Mouse (Mus musculus) heart, embryonic 15.5 days (tissue): ENCODE results near the gene Pik3ip1. TPM values are rescaled to one million over a fixed set of nuclear protein-coding genes. Genes with fewer than 3 reads are reported as not detected.

Experiments used
- ATAC-seq: fragments of 200-750 bp; cut with Nextera tagmentation; replicated peaks from 2 replicates; pipeline ENCODE4 v1.8.0; 2017; ENCODE audit warnings: low read depth, moderate TSS enrichment; ENCODE audit not compliant: insufficient number of reproducible peaks, insufficient read depth, low FRiP score
- H3K27ac ChIP-seq: fragments of 300-500 bp; sonication (generic); 2 replicates; pipeline ENCODE4 v1.5.1; 2015; ENCODE audit warnings: mild to moderate bottlenecking, inconsistent platforms
- H3K27me3 ChIP-seq: fragments of 300-500 bp; sonication (generic); 2 replicates; pipeline ENCODE4 v1.6.1; 2015; ENCODE audit warnings: inconsistent platforms
- H3K36me3 ChIP-seq: fragments of 300-500 bp; sonication (generic); 2 replicates; pipeline ENCODE4 v1.6.1; 2015; ENCODE audit warnings: mild to moderate bottlenecking, inconsistent platforms
- H3K4me1 ChIP-seq: fragments of 300-500 bp; sonication (generic); replicated peaks from 2 replicates; pipeline ENCODE4 v1.6.1; 2015; ENCODE audit warnings: inconsistent platforms
- H3K4me2 ChIP-seq: fragments of 300-500 bp; sonication (generic); 2 replicates; pipeline ENCODE4 v1.6.1; 2015; ENCODE audit warnings: inconsistent platforms, mild to moderate bottlenecking, moderate library complexity
- H3K4me3 ChIP-seq: fragments of 300-500 bp; sonication (generic); 2 replicates; pipeline ENCODE4 v1.5.1; 2015; ENCODE audit warnings: mild to moderate bottlenecking, inconsistent platforms
- H3K9ac ChIP-seq: fragments of 300-500 bp; sonication (generic); 2 replicates; pipeline ENCODE4 v1.6.1; 2015; ENCODE audit warnings: mild to moderate bottlenecking, inconsistent platforms
- H3K9me3 ChIP-seq: fragments of 300-500 bp; sonication (generic); replicated peaks from 2 replicates; pipeline ENCODE4 v1.6.1; 2016; ENCODE audit warnings: inconsistent platforms
- WGBS: fragments of 180-500 bp; shearing (Covaris S2); methylation state at CpG from one replicate; pipeline ENCODE4 v1.1.7; 2015; ENCODE audit warnings: mixed read lengths; 5-methylcytosine and 5-hydroxymethylcytosine counted together
- polyA plus RNA-seq: library from polyadenylated mRNA; unstranded; fragments of >200 nt; fragmentation: Nextera tagmentation; extraction: Ambion mirVana; gene quantifications from 2 replicates; pipeline ENCODE4 v1.2.1, GENCODE M21; 2015

Gene Pik3ip1
- polyA plus RNA-seq = 35.1 and 36.1 TPM in 2 replicates

GRCm38 (mm10) chr11:3329891-3330451 lies at the start of gene Pik3ip1:
Gene Pik3ip1, plus strand, starts transcription at chr11:3330401.
- Histone ChIP-seq H3K9me3 (no peaks in the 10 kb centered on the region), H3K9ac (peak within 1 kb of the TSS; percentile 68), H3K4me3 (peak within 1 kb of the TSS; percentile 56), H3K27me3 (no peaks in the 10 kb centered on the region), H3K27ac (peak within 1 kb of the TSS; percentile 88), H3K4me2 (peak within 1 kb of the TSS; percentile 99), H3K36me3 (peaks cover 11% of the 10 kb centered on the region), H3K4me1 (peaks cover 41% of the 10 kb centered on the region)
- ATAC-seq = no peak

- no peak overlapping the region for H3K4me3 ChIP-seq
- no peak overlapping the region for H3K27ac ChIP-seq
- H3K4me2 ChIP-seq = no peak overlapping the region
- H3K4me1 ChIP-seq = no peaks in the 10 kb centered on the region
- H3K36me3 ChIP-seq = no peaks in the 10 kb centered on the region
- no peak overlapping the region for H3K9ac ChIP-seq
- H3K9me3 ChIP-seq = peaks cover 9% of the 10 kb centered on the region; the same call in 1 of the 2 replicates
- H3K27me3 ChIP-seq = no peaks in the 10 kb centered on the region
- no peak for ATAC-seq
- 82% methylated on average over 6 of the region's 6 CpGs for WGBS
Observed at GRCm38 (mm10) chr11:3282887-3283286, 47.3 kb upstream of the Pik3ip1 start.

GRCm38 (mm10) chr11:3283645-3284044 lies 46.6 kb upstream of the Pik3ip1 start:
- 89% methylated on average over 6 of the region's 6 CpGs for WGBS
- H3K4me3 ChIP-seq = no peak overlapping the region
- H3K27me3 ChIP-seq = no peaks in the 10 kb centered on the region
- peaks cover 7% of the 10 kb centered on the region for H3K4me1 ChIP-seq
- H3K27ac ChIP-seq = no peak overlapping the region
- peaks cover 9% of the 10 kb centered on the region; the same call in 1 of the 2 replicates for H3K9me3 ChIP-seq
- H3K4me2 ChIP-seq = no peak overlapping the region
- H3K9ac ChIP-seq = no peak overlapping the region
- ATAC-seq = no peak
- no peaks in the 10 kb centered on the region for H3K36me3 ChIP-seq

- Histone ChIP-seq H3K27me3 (no peaks in the 10 kb centered on the region), H3K9ac (no peak overlapping the region), H3K4me2 (no peak overlapping the region), H3K36me3 (no peaks in the 10 kb centered on the region), H3K27ac (no peak overlapping the region), H3K4me3 (no peak overlapping the region), H3K9me3 (peaks cover 8% of the 10 kb centered on the region; the same call in 1 of the 2 replicates), H3K4me1 (peaks cover 9% of the 10 kb centered on the region)
- ATAC-seq = no peak
- WGBS = 85% methylated on average over 3 of the region's 3 CpGs
Observed at GRCm38 (mm10) chr11:3285940-3286339, 44.3 kb upstream of the Pik3ip1 start.

GRCm38 (mm10) chr11:3287131-3287530 lies 43.1 kb upstream of the Pik3ip1 start:
- no peak overlapping the region for H3K4me2 ChIP-seq
- H3K27me3 ChIP-seq = no peaks in the 10 kb centered on the region
- no peaks in the 10 kb centered on the region for H3K36me3 ChIP-seq
- H3K9me3 ChIP-seq = no peaks in the 10 kb centered on the region
- peaks cover 20% of the 10 kb centered on the region for H3K4me1 ChIP-seq
- H3K27ac ChIP-seq = no peak overlapping the region
- 53% methylated on average over 6 of the region's 6 CpGs for WGBS
- H3K4me3 ChIP-seq = no peak overlapping the region
- ATAC-seq = no peak
- H3K9ac ChIP-seq = no peak overlapping the region

- H3K36me3 ChIP-seq = no peaks in the 10 kb centered on the region
- no peaks in the 10 kb centered on the region for H3K9me3 ChIP-seq
- H3K4me3 ChIP-seq = peak overlapping the region; percentile 77
- peak overlapping the region; percentile 99; the same call in 1 of the 2 replicates for H3K27ac ChIP-seq
- peaks cover 28% of the 10 kb centered on the region for H3K4me1 ChIP-seq
- H3K9ac ChIP-seq = peak overlapping the region; percentile 99
- H3K4me2 ChIP-seq = peak overlapping the region; percentile 85
- 68% methylated on average over 5 of the region's 5 CpGs for WGBS
- ATAC-seq = no peak
- no peaks in the 10 kb centered on the region for H3K27me3 ChIP-seq
Observed at GRCm38 (mm10) chr11:3287921-3288320, 42.3 kb upstream of the Pik3ip1 start.

- peak within 1 kb of the TSS; percentile 85 for H3K4me2 ChIP-seq
- H3K4me1 ChIP-seq = peaks cover 36% of the 10 kb centered on the region
- no peaks in the 10 kb centered on the region for H3K9me3 ChIP-seq
- WGBS = under 1% methylated on average over 41 of the region's 41 CpGs
- H3K27me3 ChIP-seq = no peaks in the 10 kb centered on the region
- peak within 1 kb of the TSS; percentile 99 for H3K9ac ChIP-seq
- peak within 1 kb of the TSS; percentile 99 for H3K27ac ChIP-seq
- ATAC-seq = peak; percentile 10
- peaks cover 6% of the 10 kb centered on the region; the same call in 1 of the 2 replicates for H3K36me3 ChIP-seq
- peak within 1 kb of the TSS; percentile 77 for H3K4me3 ChIP-seq
Observed at GRCm38 (mm10) chr11:3288521-3289301, 41.5 kb upstream of the Pik3ip1 start, which contains the start of gene Patz1. Gene Patz1, plus strand, starts transcription at chr11:3288874.

- peaks cover 13% of the 10 kb centered on the region for H3K36me3 ChIP-seq
- H3K9ac ChIP-seq = peak overlapping the region; percentile 99
- peaks cover 42% of the 10 kb centered on the region for H3K4me1 ChIP-seq
- H3K27me3 ChIP-seq = no peaks in the 10 kb centered on the region
- H3K4me3 ChIP-seq = peak overlapping the region; percentile 77
- peak overlapping the region; percentile 99 for H3K27ac ChIP-seq
- peak overlapping the region; percentile 85 for H3K4me2 ChIP-seq
- 0% methylated on average over 38 of the region's 40 CpGs for WGBS
- H3K9me3 ChIP-seq = no peaks in the 10 kb centered on the region
- peak; percentile 84 for ATAC-seq
Observed at GRCm38 (mm10) chr11:3289302-3289802, 40.8 kb upstream of the Pik3ip1 start.

GRCm38 (mm10) chr11:3289803-3290639 lies 40.2 kb upstream of the Pik3ip1 start:
- peaks cover 20% of the 10 kb centered on the region for H3K36me3 ChIP-seq
- peak overlapping the region; percentile 85 for H3K4me2 ChIP-seq
- H3K4me3 ChIP-seq = peak overlapping the region; percentile 77
- peak overlapping the region; percentile 99 for H3K27ac ChIP-seq
- H3K9me3 ChIP-seq = no peaks in the 10 kb centered on the region
- peaks cover 48% of the 10 kb centered on the region for H3K4me1 ChIP-seq
- peak; percentile 66 for ATAC-seq
- H3K27me3 ChIP-seq = no peaks in the 10 kb centered on the region
- under 1% methylated on average over 79 of the region's 92 CpGs for WGBS
- H3K9ac ChIP-seq = peak overlapping the region; percentile 99

GRCm38 (mm10) chr11:3290640-3291310 lies 39.4 kb upstream of the Pik3ip1 start:
- peak overlapping the region; percentile 99 for H3K9ac ChIP-seq
- H3K27me3 ChIP-seq = no peaks in the 10 kb centered on the region
- H3K4me1 ChIP-seq = peaks cover 53% of the 10 kb centered on the region
- under 1% methylated on average over 50 of the region's 50 CpGs for WGBS
- H3K4me3 ChIP-seq = peak overlapping the region; percentile 77
- H3K36me3 ChIP-seq = peaks cover 25% of the 10 kb centered on the region
- no peaks in the 10 kb centered on the region for H3K9me3 ChIP-seq
- peak overlapping the region; percentile 99 for H3K27ac ChIP-seq
- H3K4me2 ChIP-seq = peak overlapping the region; percentile 85
- ATAC-seq = no peak
